Mouse (Mus musculus): Measurements from ENCODE around the gene Sfi1. TPM values are rescaled to one million over a fixed set of nuclear protein-coding genes. Genes with fewer than 3 reads are reported as not detected.
"Not testable (repeated sequence)": the region's sequence is repeated elsewhere in the genome, so short reads cannot be mapped to it uniquely, and the experiment has no call there.

The Sfi1 gene
- total and polyA plus RNA-seq, 3 experiments, result 42.2 to 111 (median 89.7) TPM

DNA sequence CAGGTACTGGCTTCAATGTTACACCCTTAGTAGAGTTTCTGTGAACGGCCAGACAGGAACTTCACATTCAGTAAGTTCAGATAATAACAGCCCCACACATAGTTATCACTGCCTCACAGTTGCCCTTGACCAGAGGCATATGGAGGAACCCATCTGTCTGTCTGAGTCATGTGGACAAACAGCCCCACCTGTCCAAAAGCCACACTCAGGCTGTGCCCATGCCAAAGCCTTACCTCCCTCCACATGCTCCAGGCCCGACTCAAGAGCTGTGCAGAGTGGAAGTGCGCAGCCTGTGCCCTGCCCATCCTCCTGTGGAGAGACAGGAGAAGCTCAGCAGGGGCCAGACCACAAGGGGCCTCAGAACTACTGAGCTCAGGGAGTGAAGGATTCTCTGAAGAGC, 49.3 kb downstream of the Sfi1 start:
- H3K4me1 ChIP-seq (ENCODE audit: insufficient read depth, low read depth, low read length); H3K9me3 ChIP-seq (replicated peaks); H3K36me3 ChIP-seq (replicated peaks); H3K4me3 ChIP-seq (ENCODE audit: low read depth, low read length); H3K27me3 ChIP-seq (ENCODE audit: insufficient read depth, low read length); DNase-seq (ENCODE audit: low spot score); ATAC-seq (ENCODE audit: extremely low read depth, insufficient number of reproducible peaks, low FRiP score, poor library complexity, severe bottlenecking): not testable (repeated sequence)

DNA sequence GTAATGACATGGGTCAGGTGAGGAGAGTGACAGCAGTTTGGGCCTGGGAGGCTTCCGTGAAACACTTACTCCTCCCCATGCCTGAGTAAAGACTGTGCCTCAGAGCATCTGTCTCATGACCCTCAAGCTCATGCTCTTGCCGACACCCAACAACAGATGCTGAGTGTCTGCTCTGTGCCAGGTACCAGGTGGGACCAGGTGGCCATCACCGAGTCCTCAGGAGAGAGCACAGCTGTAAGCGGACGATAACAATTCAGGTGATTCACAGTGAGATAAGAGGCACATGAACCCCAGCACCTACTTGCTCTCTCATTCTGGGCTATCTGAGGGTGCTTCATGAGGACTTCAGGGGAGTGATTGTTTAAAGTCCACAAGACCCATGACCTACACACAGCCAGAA, 50.9 kb downstream of the Sfi1 start:
- DNase-seq (ENCODE audit: low spot score), result not testable (repeated sequence)

DNA sequence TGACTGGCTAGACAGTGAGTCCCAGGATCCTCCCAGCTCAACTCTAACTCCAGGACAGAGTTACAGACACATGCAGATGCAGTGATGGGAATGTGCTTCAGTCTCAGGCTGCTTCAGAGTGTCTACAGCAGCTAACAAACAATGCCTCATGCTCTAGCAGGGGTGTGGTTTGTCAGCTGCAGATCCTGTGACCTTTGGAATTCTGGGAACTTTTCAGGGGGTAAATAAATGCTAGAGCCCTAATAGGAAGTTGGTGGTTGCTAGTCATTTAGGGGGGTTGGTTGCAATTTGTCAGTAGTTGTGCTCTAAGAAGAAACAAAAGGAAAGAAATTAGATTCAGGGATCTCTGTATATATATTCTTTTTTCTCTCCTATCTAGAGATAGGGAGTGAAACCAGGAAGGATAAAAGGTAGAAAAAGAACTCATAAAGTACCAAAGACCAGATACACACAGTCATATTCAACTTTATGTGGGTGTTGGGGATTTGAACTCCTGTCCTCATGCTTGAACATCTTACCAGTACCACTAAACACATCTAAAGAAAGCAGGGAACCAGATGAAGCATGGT, 52.2 kb downstream of the Sfi1 start:
- H3K4me1 ChIP-seq (ENCODE audit: insufficient read depth, low read depth, low read length); ATAC-seq (ENCODE audit: extremely low read depth, insufficient number of reproducible peaks, low FRiP score, poor library complexity, severe bottlenecking); H3K9me3 ChIP-seq (replicated peaks); H3K27me3 ChIP-seq (ENCODE audit: insufficient read depth, low read length); DNase-seq (ENCODE audit: low spot score); H3K4me3 ChIP-seq (ENCODE audit: low read depth, low read length); H3K36me3 ChIP-seq (replicated peaks): not testable (repeated sequence)

More for the DNA sequence above, 50.9 kb downstream of the Sfi1 start:
- not testable (repeated sequence) for H3K9me3 ChIP-seq (replicated peaks); H3K4me3 ChIP-seq (ENCODE audit: low read depth, low read length); H3K4me1 ChIP-seq (ENCODE audit: insufficient read depth, low read depth, low read length); H3K27me3 ChIP-seq (ENCODE audit: insufficient read depth, low read length); H3K36me3 ChIP-seq (replicated peaks)
- ATAC-seq (ENCODE audit: extremely low read depth, insufficient number of reproducible peaks, low FRiP score, poor library complexity, severe bottlenecking), result peak; percentile 22

DNA sequence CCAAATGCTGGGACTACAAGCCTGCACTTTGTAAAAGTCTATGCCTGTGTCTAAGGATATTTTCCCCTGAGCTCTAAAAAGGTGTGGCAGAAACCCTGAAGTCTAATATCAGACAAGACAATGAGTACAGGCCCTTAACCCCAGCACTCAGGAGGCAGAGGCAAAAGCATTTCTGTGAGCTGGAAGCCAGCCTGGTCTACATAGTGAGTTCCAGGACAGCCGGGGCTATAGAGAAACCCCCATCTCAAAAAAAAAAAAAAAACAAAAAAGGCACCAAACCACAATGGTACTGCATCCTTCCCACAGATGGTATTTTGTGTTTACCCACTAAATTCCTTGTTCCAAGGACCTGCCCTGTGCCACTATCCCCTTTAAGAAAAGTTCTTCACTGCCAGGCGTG, 54.9 kb downstream of the Sfi1 start:
- ATAC-seq (ENCODE audit: extremely low read depth, insufficient number of reproducible peaks, low FRiP score, poor library complexity, severe bottlenecking); DNase-seq (ENCODE audit: low spot score); H3K4me1 ChIP-seq (ENCODE audit: insufficient read depth, low read depth, low read length); H3K9me3 ChIP-seq (replicated peaks); H3K4me3 ChIP-seq (ENCODE audit: low read depth, low read length); H3K27me3 ChIP-seq (ENCODE audit: insufficient read depth, low read length): not testable (repeated sequence)
- peaks cover 11% of the 10 kb centered on the region for H3K36me3 ChIP-seq (replicated peaks)

DNA sequence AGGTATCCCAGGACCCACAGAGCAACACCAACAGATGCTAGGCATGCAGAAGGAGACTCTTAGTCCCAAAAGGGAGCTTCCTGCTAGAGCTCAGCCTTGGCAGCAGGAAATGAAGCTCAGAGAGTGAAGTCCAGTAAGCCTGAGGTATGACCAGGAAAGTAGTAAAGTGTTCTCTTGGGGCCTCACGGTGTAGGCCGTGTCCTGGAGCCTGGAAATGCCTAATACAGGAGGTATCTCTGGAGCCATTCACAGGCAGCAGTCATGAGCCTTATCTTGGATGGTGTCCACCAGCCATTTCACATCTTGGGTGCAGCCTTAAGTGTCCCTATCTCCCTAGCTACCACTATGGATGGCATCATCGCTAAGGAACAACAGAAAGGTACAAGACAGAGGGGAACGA, 56.0 kb downstream of the Sfi1 start:
- not testable (repeated sequence) for H3K4me1 ChIP-seq (ENCODE audit: insufficient read depth, low read depth, low read length); H3K27me3 ChIP-seq (ENCODE audit: insufficient read depth, low read length); H3K9me3 ChIP-seq (replicated peaks); H3K4me3 ChIP-seq (ENCODE audit: low read depth, low read length); DNase-seq (ENCODE audit: low spot score)
- peak; percentile 1; the same call in 1 of the 2 replicates for ATAC-seq (ENCODE audit: extremely low read depth, insufficient number of reproducible peaks, low FRiP score, poor library complexity, severe bottlenecking)
- H3K36me3 ChIP-seq (replicated peaks), result peaks cover 11% of the 10 kb centered on the region

DNA sequence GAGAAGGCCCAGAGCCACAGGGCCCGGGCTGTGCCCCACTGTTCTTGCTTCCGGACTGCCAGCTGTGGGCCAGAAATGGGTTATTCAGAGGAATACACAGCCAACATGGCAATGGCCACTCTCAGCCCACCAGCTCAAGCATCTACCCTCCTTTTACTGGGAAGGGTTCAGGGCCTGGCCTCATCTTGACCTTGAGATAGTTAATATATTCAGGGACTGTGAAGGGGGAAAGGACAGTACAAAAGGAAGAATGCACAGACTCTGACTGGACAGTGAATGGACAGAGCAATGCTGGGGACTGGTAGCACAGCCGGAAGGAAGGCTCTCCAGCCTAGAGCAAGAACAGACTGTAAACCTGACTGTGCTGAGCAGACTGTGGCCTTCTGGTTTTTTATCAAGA, 57.3 kb downstream of the Sfi1 start:
- not testable (repeated sequence) for ATAC-seq (ENCODE audit: extremely low read depth, insufficient number of reproducible peaks, low FRiP score, poor library complexity, severe bottlenecking); DNase-seq (ENCODE audit: low spot score); H3K27me3 ChIP-seq (ENCODE audit: insufficient read depth, low read length); H3K4me3 ChIP-seq (ENCODE audit: low read depth, low read length); H3K4me1 ChIP-seq (ENCODE audit: insufficient read depth, low read depth, low read length); H3K9me3 ChIP-seq (replicated peaks)
- H3K36me3 ChIP-seq (replicated peaks), result peaks cover 13% of the 10 kb centered on the region

DNA sequence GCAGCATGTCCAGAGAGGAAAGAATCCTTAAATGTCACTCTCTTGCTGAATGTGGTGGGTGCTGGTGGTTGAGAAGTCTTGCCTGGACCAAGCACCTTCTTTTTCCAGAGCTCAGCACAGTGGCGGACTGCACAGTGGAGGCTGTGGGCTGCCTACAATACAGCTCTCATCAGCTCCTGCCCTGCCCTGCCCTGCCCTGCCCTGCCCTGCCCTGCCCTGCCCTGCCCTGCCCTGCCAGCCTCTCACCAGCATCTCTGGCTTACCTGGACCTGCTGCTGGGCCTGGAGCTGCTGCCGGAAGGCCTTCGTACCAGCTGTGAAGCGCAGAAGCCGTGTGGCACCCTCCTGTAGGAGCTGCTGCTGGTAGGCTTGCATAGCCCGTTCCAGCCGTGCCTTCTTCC, 57.9 kb downstream of the Sfi1 start:
- not testable (repeated sequence) for H3K27me3 ChIP-seq (ENCODE audit: insufficient read depth, low read length); DNase-seq (ENCODE audit: low spot score); ATAC-seq (ENCODE audit: extremely low read depth, insufficient number of reproducible peaks, low FRiP score, poor library complexity, severe bottlenecking); H3K9me3 ChIP-seq (replicated peaks); H3K4me3 ChIP-seq (ENCODE audit: low read depth, low read length); H3K4me1 ChIP-seq (ENCODE audit: insufficient read depth, low read depth, low read length)
- H3K36me3 ChIP-seq (replicated peaks), result peaks cover 15% of the 10 kb centered on the region

DNA sequence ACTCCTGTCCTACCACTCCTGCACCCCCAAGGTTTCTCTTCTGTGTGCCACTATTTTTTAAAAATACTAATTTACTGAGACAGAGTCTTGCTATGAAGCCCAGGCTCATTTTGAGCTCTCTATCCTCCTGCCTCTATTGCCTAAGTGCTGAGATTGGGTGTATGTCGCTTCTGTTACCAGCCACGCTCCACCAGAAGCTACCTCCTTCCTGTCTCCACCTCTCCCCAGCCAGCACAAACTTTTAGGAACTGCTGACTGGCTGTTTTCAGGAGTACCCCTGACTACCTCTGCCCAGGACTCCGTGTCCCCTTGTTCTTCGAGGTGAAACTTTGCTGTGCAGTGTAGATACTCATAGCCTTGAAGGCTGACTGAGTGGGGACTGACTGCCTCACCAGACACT, 59.9 kb downstream of the Sfi1 start:
- not testable (repeated sequence) for DNase-seq (ENCODE audit: low spot score); H3K9me3 ChIP-seq (replicated peaks); H3K4me1 ChIP-seq (ENCODE audit: insufficient read depth, low read depth, low read length); H3K4me3 ChIP-seq (ENCODE audit: low read depth, low read length); H3K27me3 ChIP-seq (ENCODE audit: insufficient read depth, low read length)
- ATAC-seq (ENCODE audit: extremely low read depth, insufficient number of reproducible peaks, low FRiP score, poor library complexity, severe bottlenecking), result peak; percentile 0
- peaks cover 17% of the 10 kb centered on the region for H3K36me3 ChIP-seq (replicated peaks)

DNA sequence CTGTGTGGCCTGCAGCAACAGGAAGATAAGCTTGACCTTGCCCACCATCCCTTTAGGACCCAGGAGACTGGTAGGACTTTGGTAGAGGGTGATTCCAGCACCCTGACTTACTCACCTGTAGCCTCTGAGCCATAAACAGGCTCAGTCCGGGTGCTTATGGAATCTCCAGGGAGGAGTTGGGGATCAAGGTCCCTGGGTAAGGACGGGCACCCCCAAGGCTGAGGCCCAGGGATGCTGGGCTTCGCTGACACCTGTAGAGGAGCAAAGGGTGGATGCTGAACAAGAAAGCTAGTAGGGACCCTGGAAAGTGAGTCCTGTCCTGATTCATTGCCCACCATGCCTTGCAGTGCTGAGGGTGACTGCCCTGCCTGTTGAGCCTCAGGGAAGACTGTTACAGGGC, 60.3 kb downstream of the Sfi1 start:
- peak; percentile 0; the same call in 1 of the 2 replicates for ATAC-seq (ENCODE audit: extremely low read depth, insufficient number of reproducible peaks, low FRiP score, poor library complexity, severe bottlenecking)
- not testable (repeated sequence) for H3K9me3 ChIP-seq (replicated peaks); DNase-seq (ENCODE audit: low spot score); H3K4me1 ChIP-seq (ENCODE audit: insufficient read depth, low read depth, low read length); H3K4me3 ChIP-seq (ENCODE audit: low read depth, low read length); H3K27me3 ChIP-seq (ENCODE audit: insufficient read depth, low read length)
- peaks cover 17% of the 10 kb centered on the region for H3K36me3 ChIP-seq (replicated peaks)

DNA sequence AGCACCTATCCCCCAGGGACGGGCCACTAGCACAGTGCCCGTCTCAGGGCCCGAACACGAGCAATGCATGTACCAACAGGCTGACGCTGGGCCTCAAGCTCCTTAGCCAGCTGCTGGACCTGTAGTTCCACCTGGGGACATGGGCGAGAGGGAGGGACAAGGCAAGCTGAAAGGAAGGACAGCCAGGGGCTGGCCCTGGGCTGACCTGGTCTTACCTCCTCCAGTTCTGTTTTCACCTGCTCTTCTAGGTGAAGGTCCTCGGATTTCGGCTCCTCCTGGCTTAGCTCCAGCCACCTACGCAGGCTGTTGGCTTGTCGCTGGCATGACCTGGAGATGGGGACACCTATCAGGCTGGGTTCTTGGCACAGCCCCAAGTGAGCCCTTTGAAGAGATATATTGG, 61.3 kb downstream of the Sfi1 start:
- H3K9me3 ChIP-seq (replicated peaks); ATAC-seq (ENCODE audit: extremely low read depth, insufficient number of reproducible peaks, low FRiP score, poor library complexity, severe bottlenecking); DNase-seq (ENCODE audit: low spot score); H3K27me3 ChIP-seq (ENCODE audit: insufficient read depth, low read length); H3K4me1 ChIP-seq (ENCODE audit: insufficient read depth, low read depth, low read length); H3K4me3 ChIP-seq (ENCODE audit: low read depth, low read length): not testable (repeated sequence)
- H3K36me3 ChIP-seq (replicated peaks), result peaks cover 17% of the 10 kb centered on the region

DNA sequence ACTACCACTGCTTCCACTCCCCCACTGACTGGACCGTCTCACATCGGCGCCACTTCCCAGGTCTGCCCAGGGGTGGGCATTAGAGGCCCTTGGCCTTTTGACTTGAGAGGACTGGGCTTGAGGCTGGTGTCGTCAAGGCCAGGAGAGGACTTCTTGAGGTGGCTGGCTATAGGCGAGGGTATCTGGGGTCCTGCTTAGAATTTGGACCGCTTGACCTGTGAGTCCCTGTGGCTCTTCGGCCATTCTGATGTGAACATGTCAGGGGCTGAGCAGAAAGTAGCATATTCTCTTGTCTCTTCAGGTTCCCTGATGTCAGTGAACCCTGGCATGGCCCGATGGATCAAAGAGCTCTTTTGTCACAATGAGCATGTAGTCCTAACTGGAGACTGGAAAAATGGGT, 63.4 kb downstream of the Sfi1 start:
- not testable (repeated sequence) for ATAC-seq (ENCODE audit: extremely low read depth, insufficient number of reproducible peaks, low FRiP score, poor library complexity, severe bottlenecking); DNase-seq (ENCODE audit: low spot score)
- peaks cover 11% of the 10 kb centered on the region for H3K36me3 ChIP-seq (replicated peaks)

DNA sequence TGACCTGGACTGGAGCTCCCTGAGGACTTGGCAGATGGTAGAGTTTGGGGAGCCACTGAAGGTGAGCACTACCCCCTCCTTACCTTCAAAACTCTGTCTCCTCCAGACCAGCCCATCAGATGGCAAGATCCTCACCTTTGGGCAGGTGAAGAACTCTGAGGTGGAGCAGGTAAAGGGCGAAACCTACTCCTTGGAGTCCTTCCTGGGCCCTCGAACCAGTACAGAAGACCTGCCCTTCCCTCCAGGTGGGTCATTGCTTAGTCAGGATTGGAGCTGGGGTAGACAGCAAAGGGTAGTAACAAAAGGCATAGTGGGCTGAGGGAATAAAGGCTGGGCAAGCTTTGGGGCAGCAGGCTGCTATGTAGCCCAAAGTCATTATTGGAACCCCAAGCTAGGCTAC, 64.0 kb downstream of the Sfi1 start:
- H3K36me3 ChIP-seq (replicated peaks), result peaks cover 11% of the 10 kb centered on the region
- H3K9me3 ChIP-seq (replicated peaks); DNase-seq (ENCODE audit: low spot score); H3K4me1 ChIP-seq (ENCODE audit: insufficient read depth, low read depth, low read length); H3K27me3 ChIP-seq (ENCODE audit: insufficient read depth, low read length); ATAC-seq (ENCODE audit: extremely low read depth, insufficient number of reproducible peaks, low FRiP score, poor library complexity, severe bottlenecking); H3K4me3 ChIP-seq (ENCODE audit: low read depth, low read length): not testable (repeated sequence)

More for the DNA sequence above, 63.4 kb downstream of the Sfi1 start:
- H3K9me3 ChIP-seq (replicated peaks); H3K27me3 ChIP-seq (ENCODE audit: insufficient read depth, low read length); H3K4me3 ChIP-seq (ENCODE audit: low read depth, low read length); H3K4me1 ChIP-seq (ENCODE audit: insufficient read depth, low read depth, low read length): not testable (repeated sequence)

All from G1E (cell line).